Mouse (Mus musculus) intestine, embryonic 15.5 days (tissue): Measurements from ENCODE around the gene Sfxn2. TPM values are rescaled to one million over a fixed set of nuclear protein-coding genes. Genes with fewer than 3 reads are reported as not detected.

Experiments
- ATAC-seq: fragments of 200-750 bp; cut with Nextera tagmentation; 2 replicates; pipeline ENCODE4 v1.8.0; 2017; ENCODE audit warnings: moderate TSS enrichment, moderate library complexity
- H3K27ac ChIP-seq: fragments of 300-500 bp; sonication (generic); 2 replicates; pipeline ENCODE4 v1.5.1; 2015; ENCODE audit warnings: mild to moderate bottlenecking, inconsistent platforms
- H3K27me3 ChIP-seq: fragments of 300-500 bp; sonication (generic); replicated peaks from 2 replicates; pipeline ENCODE4 v1.6.1; 2015; ENCODE audit warnings: inconsistent platforms
- H3K36me3 ChIP-seq: fragments of 300-500 bp; sonication (generic); 2 replicates; pipeline ENCODE4 v1.6.1; 2015; ENCODE audit warnings: inconsistent platforms
- H3K4me1 ChIP-seq: fragments of 300-500 bp; sonication (generic); replicated peaks from 2 replicates; pipeline ENCODE4 v1.6.1; 2015; ENCODE audit warnings: inconsistent platforms
- H3K4me2 ChIP-seq: fragments of 300-500 bp; sonication (generic); replicated peaks from 2 replicates; pipeline ENCODE4 v1.6.1; 2015; ENCODE audit warnings: mild to moderate bottlenecking, inconsistent platforms
- H3K4me3 ChIP-seq: fragments of 300-500 bp; sonication (generic); replicated peaks from 2 replicates; pipeline ENCODE4 v1.5.1; 2015; ENCODE audit warnings: inconsistent platforms
- H3K9ac ChIP-seq: fragments of 300-500 bp; sonication (generic); 2 replicates; pipeline ENCODE4 v1.6.1; 2015; ENCODE audit warnings: inconsistent platforms
- H3K9me3 ChIP-seq: fragments of 300-500 bp; sonication (generic); 2 replicates; pipeline ENCODE4 v1.6.1; 2016; ENCODE audit warnings: inconsistent platforms
- WGBS: fragments of 180-500 bp; shearing (Covaris S2); methylation state at CpG from one replicate; pipeline ENCODE4 v1.1.7; 2015; 5-methylcytosine and 5-hydroxymethylcytosine counted together
- polyA plus RNA-seq: library from polyadenylated mRNA; unstranded; fragments of >200 nt; fragmentation: Nextera tagmentation; extraction: Ambion mirVana; gene quantifications from 2 replicates; pipeline ENCODE4 v1.2.1, GENCODE M21; 2015

Sfxn2 gene
- 18.2 and 20.5 TPM in 2 replicates for polyA plus RNA-seq

DNA sequence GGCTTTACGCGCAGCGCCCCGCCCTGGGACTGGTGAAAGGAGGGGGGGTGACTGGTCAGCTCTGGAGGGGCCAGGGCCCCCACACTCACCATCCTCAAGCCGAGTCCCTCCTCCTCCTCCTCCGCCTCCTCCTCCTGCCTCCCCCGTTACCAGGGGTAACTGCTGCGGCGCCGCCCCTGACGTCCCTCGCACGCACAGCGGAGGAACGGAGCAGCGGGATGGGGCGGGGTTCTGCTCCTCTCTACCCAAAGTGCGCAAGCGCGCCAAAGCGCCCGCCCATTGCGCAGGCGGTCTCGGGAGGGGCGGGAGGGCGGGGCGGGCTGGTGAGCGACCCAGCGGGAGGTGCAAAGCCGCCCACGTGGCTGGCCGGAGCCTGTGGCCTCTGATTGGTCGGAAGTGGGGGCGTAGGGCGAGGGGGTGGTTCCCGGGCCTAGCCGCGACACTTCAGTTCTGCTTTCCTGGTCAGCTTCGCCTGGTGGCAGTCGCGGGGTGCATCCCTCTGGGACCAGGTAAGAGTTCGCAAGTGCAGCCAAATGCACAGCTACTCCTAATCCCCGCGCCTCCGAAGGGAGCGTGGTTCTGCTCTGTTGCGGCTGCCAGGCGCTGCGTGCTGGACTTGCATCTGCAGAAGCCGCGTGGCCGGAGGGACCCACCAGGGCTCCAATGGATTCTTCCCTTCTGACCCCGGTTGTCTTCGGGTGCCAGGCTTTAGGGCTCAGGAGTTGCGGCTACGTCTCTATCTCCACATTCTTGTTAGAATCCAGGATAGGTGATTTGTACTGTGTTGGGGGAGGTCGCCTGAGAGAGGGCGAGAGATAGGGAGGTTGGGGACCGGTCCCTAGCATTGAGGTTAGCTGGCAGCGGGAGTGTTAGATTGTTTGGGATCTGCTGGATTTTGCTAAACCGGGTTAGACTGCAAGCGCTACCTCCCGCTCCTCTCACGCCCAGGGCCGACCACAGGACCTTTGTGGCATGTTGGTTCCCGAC is at the start of gene Sfxn2, which contains the start of gene Arl3:
Sfxn2 (plus strand) TSS at position 415 of the 987 bp plus-strand sequence.
Arl3 (minus strand) TSS at position 248 of the 987 bp plus-strand sequence.
- Histone ChIP-seq H3K4me2 (peak within 1 kb of the TSS; percentile 86), H3K4me1 (peaks cover 10% of the 10 kb centered on the region; the same call in 1 of the 2 replicates), H3K27me3 (no peaks in the 10 kb centered on the region), H3K36me3 (no peaks in the 10 kb centered on the region), H3K4me3 (peak within 1 kb of the TSS; percentile 84), H3K9me3 (no peaks in the 10 kb centered on the region), H3K27ac (peak within 1 kb of the TSS; percentile 80), H3K9ac (peak within 1 kb of the TSS; percentile 77)
- peak; percentile 97 for ATAC-seq
- WGBS = under 1% methylated on average over 64 of the region's 67 CpGs

DNA sequence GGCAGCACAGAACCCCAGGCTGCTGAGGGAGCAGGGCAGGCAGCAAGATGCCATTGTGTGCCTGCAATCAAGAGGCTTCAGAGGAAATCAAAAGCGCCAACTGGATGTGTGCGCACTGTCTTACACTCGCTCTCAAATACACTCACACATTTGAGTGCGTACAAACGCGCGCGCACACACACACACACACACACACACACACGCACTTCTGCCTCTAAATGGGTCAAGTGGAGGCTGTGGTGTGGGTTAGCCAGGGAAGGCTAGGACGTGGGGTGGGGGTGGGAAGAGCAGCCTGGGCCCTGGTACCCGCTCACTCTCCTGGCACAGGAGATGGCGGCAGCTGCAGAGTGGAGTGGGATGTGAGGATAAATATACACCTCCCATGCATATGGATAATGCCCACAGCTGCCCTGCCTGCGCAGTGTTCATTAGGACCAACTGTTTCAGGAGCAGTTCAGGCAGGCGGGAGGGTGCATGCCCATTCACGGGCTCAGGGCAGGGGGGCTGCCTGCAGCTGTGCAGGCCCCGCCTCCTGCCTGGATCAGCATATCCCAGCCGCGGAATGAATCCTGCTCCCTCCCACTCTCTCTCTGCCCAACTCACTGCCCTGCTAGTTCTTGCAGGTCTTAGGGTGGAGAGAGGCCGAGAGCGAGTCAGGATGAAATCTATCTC is 49.5 kb upstream of the Sfxn2 start:
- H3K27me3 ChIP-seq = no peaks in the 10 kb centered on the region
- 12% methylated on average over 20 of the region's 20 CpGs for WGBS
- H3K9ac ChIP-seq = peak overlapping the region; percentile 32
- peaks cover 46% of the 10 kb centered on the region for H3K4me1 ChIP-seq
- ATAC-seq = peak; percentile 73
- H3K4me3 ChIP-seq = peak overlapping the region; percentile 9; the same call in 1 of the 2 replicates
- H3K36me3 ChIP-seq = no peaks in the 10 kb centered on the region
- peak overlapping the region; percentile 76 for H3K27ac ChIP-seq
- peak overlapping the region; percentile 61 for H3K4me2 ChIP-seq
- no peaks in the 10 kb centered on the region for H3K9me3 ChIP-seq

DNA sequence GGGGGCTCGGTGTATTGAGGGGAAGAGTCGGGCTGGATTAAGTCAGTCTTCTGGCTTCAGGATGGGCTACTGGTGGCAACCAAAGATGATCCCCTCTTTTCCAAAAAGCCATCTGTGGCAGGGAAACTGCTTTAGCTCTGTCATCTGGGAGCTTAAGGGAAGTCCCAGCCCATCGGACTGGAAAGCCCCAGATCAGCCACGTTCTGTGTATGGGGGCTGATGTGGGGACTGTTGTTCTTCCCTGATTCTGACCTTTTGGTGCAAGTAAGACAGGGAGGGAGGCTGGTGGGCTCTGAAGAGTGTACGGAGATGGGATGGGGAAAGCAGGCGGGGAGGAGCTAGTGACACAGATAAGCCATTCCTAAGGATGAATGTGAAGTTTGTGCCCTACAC is 49.0 kb upstream of the Sfxn2 start:
- Histone ChIP-seq H3K4me3 (peak overlapping the region; percentile 9; the same call in 1 of the 2 replicates), H3K4me1 (peaks cover 47% of the 10 kb centered on the region), H3K9me3 (no peaks in the 10 kb centered on the region), H3K36me3 (no peaks in the 10 kb centered on the region), H3K4me2 (peak overlapping the region; percentile 61), H3K27me3 (no peaks in the 10 kb centered on the region), H3K27ac (peak overlapping the region; percentile 76), H3K9ac (peak overlapping the region; percentile 32; the same call in 1 of the 2 replicates)
- 0 out of 2 replicates have a peak, but pooled peaks have one; percentile 12 for ATAC-seq
- 15% methylated on average over 6 of the region's 6 CpGs for WGBS

- ATAC-seq = peak; percentile 39
- H3K9me3 ChIP-seq = no peaks in the 10 kb centered on the region
- no peaks in the 10 kb centered on the region for H3K36me3 ChIP-seq
- H3K9ac ChIP-seq = peak overlapping the region; percentile 32; the same call in 1 of the 2 replicates
- peak overlapping the region; percentile 61 for H3K4me2 ChIP-seq
- 30% methylated on average over 14 of the region's 14 CpGs for WGBS
- peaks cover 50% of the 10 kb centered on the region for H3K4me1 ChIP-seq
- H3K27me3 ChIP-seq = no peaks in the 10 kb centered on the region
- H3K4me3 ChIP-seq = 0 out of 2 replicates have a peak overlapping the region, but pooled peaks have one; percentile 9
- H3K27ac ChIP-seq = peak overlapping the region; percentile 76
Observed at GRCm38 (mm10) chr19:46524601-46525321, 48.4 kb upstream of the Sfxn2 start.

DNA sequence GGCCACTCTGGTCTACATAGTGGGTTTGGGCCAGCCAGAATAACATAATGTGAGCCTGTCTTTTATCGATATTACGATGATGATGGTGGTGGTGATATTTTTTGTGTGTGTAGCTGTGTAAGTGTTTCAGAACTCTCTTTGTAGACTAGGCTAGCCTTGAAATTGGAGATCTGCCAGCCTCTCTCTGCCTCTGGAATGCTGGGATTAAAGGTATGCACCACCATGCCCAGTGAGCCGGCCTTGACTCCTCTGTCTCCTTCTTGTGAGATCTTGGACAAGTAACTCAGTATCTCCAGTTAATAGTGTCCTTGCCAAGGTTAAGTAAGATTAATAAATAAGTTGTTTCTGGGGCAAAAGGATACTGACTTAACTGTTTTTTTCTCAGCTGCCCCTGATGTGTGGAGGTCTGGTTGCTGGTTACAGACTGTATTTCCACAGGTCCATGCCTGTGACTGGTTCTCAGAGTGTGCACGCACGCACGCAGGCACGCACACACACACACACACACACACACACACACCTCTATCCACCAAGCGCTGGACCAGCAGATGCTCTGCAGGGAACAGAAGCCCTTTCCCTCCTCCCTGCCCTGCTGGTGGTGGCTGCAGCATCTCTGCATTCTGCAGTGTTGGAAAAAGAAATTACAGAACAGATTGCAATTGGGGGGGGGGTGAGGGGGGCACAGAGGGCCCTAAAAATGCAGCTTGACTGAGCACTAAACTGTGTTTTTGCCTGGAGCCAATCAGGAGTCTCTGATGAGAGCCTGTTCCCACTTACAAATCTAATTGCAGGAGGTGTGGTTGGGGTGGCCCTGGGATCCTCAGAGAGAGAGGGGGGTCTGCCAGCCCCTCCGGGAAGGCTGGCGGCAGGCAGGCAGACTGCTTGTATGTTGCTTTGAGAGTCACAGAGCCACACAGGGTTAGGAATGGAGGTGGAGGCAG is 47.2 kb upstream of the Sfxn2 start:
- peaks cover 58% of the 10 kb centered on the region for H3K4me1 ChIP-seq
- H3K9ac ChIP-seq = no peak overlapping the region
- no peaks in the 10 kb centered on the region for H3K9me3 ChIP-seq
- no peak overlapping the region for H3K27ac ChIP-seq
- no peak for ATAC-seq
- 68% methylated on average over 10 of the region's 10 CpGs for WGBS
- H3K27me3 ChIP-seq = no peaks in the 10 kb centered on the region
- no peak overlapping the region for H3K4me2 ChIP-seq
- H3K36me3 ChIP-seq = no peaks in the 10 kb centered on the region
- H3K4me3 ChIP-seq = no peak overlapping the region

- no peak for ATAC-seq
- H3K27ac ChIP-seq = no peak overlapping the region
- no peak overlapping the region for H3K9ac ChIP-seq
Observed at GRCm38 (mm10) chr19:46527632-46528528, 45.3 kb upstream of the Sfxn2 start.

GRCm38 (mm10) chr19:46528529-46529213 is 44.5 kb upstream of the Sfxn2 start:
- Histone ChIP-seq H3K9ac (0 out of 2 replicates have a peak overlapping the region, but pooled peaks have one; percentile 1), H3K27me3 (no peaks in the 10 kb centered on the region), H3K9me3 (no peaks in the 10 kb centered on the region), H3K4me1 (peaks cover 69% of the 10 kb centered on the region), H3K4me3 (peak overlapping the region; percentile 9; the same call in 1 of the 2 replicates), H3K27ac (0 out of 2 replicates have a peak overlapping the region, but pooled peaks have one; percentile 7), H3K4me2 (peak overlapping the region; percentile 57), H3K36me3 (no peaks in the 10 kb centered on the region)
- 7% methylated on average over 20 of the region's 20 CpGs for WGBS
- peak; percentile 16 for ATAC-seq

More at GRCm38 (mm10) chr19:46527632-46528528, 45.3 kb upstream of the Sfxn2 start:
- H3K4me2 ChIP-seq = peak overlapping the region; percentile 57
- peak overlapping the region; percentile 9; the same call in 1 of the 2 replicates for H3K4me3 ChIP-seq
- no peaks in the 10 kb centered on the region for H3K9me3 ChIP-seq
- H3K4me1 ChIP-seq = peaks cover 69% of the 10 kb centered on the region
- 50% methylated on average over 17 of the region's 17 CpGs for WGBS
- H3K36me3 ChIP-seq = no peaks in the 10 kb centered on the region
- no peaks in the 10 kb centered on the region for H3K27me3 ChIP-seq

GRCm38 (mm10) chr19:46529601-46530448 is 43.3 kb upstream of the Sfxn2 start:
- 45% methylated on average over 13 of the region's 13 CpGs for WGBS
- Histone ChIP-seq H3K4me1 (peaks cover 63% of the 10 kb centered on the region), H3K9ac (no peak overlapping the region), H3K9me3 (no peaks in the 10 kb centered on the region), H3K36me3 (no peaks in the 10 kb centered on the region), H3K4me2 (no peak overlapping the region), H3K27ac (0 out of 2 replicates have a peak overlapping the region, but pooled peaks have one; percentile 2), H3K4me3 (no peak overlapping the region), H3K27me3 (no peaks in the 10 kb centered on the region)
- no peak for ATAC-seq

GRCm38 (mm10) chr19:46530449-46530990 is 42.6 kb upstream of the Sfxn2 start:
- H3K9ac ChIP-seq = peak overlapping the region; percentile 15; the same call in 1 of the 2 replicates
- WGBS = 37% methylated on average over 8 of the region's 8 CpGs

More at GRCm38 (mm10) chr19:46530449-46530990, 42.6 kb upstream of the Sfxn2 start:
- Histone ChIP-seq H3K36me3 (no peaks in the 10 kb centered on the region), H3K27ac (peak overlapping the region; percentile 36; the same call in 1 of the 2 replicates), H3K4me3 (no peak overlapping the region), H3K4me1 (peaks cover 63% of the 10 kb centered on the region), H3K27me3 (no peaks in the 10 kb centered on the region), H3K4me2 (no peak overlapping the region), H3K9me3 (no peaks in the 10 kb centered on the region)
- no peak for ATAC-seq
